Mouse (Mus musculus) CD4-positive, CD25-positive, alpha-beta regulatory T cell, adult 2 months (primary cell): Measurements from ENCODE around the gene Brpf1.
"Not testable (repeated sequence)": the region's sequence is repeated elsewhere in the genome, so short reads cannot be mapped to it uniquely, and the experiment has no call there.

ENCODE experiments used
- DNase-seq: peaks from one replicate; pipeline ENCODE4 v3.0.0-alpha.2; 2012; ENCODE audit warnings: low read depth, low spot score

The Brpf1 gene

DNA sequence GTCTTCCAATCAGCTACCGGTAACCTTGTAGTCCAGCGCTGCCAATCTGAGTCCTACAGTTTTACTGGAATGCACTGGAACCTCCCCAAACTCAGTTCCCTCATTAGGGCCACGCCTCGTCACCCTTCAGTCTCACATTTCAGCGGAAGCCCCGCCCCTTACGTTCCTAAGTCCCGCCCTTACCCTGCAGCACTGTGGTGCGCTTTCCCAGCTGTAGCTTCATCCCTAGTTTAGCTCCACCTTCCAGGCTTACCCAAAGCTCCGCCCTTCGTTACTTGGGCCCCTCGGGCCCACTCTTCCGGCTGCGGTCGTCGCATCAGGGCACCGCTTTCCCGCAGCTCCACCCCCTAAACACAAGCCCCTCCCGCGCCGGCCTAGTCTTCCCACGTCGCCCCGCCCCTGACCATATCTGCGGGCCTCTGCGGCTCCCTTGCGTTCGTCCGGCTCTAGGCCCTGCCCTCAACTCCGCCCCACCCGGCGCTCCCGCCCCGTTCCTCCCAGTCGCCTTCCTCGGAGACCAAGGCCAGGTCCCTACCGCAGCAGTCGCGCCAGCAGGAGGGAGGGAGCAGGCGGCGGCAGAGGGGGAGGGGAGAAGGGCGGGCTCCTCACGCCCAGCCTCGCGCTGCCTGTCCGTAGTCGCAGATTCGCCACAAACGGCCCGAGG lies 483 bp upstream of the Brpf1 start:
- DNase-seq: peak; percentile 100

GRCm38 (mm10) chr6:113307481-113308121 lies 664 bp downstream of the Brpf1 start:
- peak; percentile 54 for DNase-seq

- peak; percentile 59 for DNase-seq
These were observed 1.2 kb downstream of the Brpf1 start for GRCm38 (mm10) chr6:113308141-113308540.

GRCm38 (mm10) chr6:113315972-113316371 lies 9.0 kb downstream of the Brpf1 start:
- DNase-seq: no peak

DNA sequence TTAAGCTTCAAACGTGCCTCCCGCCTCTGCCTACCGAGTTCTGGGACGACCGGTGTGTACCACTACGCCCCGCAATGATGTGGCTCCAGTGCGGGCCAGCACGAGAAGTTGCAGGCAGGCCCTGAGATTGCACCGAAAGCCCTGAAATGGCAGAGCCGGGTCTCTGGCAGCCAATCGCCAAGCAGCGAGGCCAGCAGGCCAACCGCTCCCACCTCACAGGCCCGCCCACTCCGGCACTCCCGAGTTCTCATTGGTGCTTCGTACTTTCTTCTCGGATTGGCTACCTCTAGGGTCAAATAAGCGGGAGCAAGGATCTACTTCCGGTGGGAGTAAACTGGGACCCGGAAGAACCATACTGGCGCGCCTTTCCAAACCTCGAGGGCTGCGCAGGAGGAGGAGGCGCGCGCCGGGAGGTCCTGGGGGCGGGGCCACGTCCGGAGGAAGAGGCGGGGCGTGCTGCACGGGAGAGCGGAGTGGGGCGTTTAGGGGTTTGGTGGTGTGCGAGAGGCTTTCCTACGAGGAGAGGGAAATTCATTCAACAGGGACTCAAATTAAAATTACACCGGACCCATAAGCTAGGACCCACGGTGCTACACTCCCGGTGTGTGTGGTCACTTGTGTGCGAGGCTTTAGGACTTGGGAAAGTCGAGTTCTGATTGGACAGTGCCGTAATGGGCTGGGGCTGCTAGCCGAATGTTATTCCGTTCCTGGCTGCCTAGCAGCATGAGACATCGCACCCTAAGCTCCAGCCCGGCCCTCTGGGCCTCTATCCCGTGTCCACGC lies 19.8 kb downstream of the Brpf1 start, which contains the start of gene Ogg1:
Gene Ogg1, plus strand, starts transcription at position 440 of the 783 bp plus-strand sequence.
- peak; percentile 98 for DNase-seq

GRCm38 (mm10) chr6:113329396-113329795 lies 22.5 kb downstream of the Brpf1 start:
- no peak for DNase-seq

DNA sequence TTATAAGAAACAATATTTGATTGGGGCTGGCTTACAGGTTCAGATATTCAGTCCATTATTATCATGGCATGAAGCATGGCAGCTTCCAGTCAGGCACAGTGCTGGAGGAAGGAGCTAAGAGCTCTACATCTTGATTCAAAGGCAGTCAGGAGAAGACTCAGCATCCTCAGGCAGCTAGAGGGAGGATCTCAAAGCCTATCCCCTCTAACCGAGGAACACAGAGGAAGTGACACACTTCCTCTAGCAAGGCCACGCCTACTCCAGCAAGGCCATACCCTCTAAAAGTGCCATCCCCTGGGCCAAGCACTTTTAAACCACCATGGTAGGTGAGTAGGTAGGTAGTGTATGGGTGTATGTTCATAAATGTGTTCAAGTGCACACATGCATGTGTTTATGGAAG lies 23.6 kb downstream of the Brpf1 start:
- DNase-seq: peak; percentile 67

DNA sequence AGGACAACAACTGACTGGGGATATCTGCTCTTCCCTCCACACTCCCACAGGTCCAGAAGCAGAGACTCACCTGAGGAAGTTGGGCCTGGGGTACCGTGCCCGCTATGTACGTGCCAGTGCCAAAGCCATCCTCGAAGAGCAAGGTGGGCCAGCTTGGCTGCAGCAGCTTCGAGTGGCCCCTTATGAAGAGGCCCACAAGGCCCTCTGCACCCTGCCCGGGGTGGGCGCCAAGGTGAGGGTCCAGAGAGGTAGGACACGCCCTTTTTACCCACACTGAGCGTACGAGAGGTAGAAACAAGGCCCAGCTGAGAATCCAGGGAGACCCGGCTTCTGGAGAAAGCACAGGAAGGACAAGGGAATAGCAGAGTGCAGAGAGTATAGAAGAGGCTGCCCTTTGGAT lies 24.8 kb downstream of the Brpf1 start:
- no peak for DNase-seq

- DNase-seq: not testable (repeated sequence)
These were observed 25.8 kb downstream of the Brpf1 start for GRCm38 (mm10) chr6:113332734-113333133.

GRCm38 (mm10) chr6:113333137-113333950 lies 26.4 kb downstream of the Brpf1 start:
- DNase-seq: no peak

GRCm38 (mm10) chr6:113334216-113334615 lies 27.3 kb downstream of the Brpf1 start:
- DNase-seq: no peak

DNA sequence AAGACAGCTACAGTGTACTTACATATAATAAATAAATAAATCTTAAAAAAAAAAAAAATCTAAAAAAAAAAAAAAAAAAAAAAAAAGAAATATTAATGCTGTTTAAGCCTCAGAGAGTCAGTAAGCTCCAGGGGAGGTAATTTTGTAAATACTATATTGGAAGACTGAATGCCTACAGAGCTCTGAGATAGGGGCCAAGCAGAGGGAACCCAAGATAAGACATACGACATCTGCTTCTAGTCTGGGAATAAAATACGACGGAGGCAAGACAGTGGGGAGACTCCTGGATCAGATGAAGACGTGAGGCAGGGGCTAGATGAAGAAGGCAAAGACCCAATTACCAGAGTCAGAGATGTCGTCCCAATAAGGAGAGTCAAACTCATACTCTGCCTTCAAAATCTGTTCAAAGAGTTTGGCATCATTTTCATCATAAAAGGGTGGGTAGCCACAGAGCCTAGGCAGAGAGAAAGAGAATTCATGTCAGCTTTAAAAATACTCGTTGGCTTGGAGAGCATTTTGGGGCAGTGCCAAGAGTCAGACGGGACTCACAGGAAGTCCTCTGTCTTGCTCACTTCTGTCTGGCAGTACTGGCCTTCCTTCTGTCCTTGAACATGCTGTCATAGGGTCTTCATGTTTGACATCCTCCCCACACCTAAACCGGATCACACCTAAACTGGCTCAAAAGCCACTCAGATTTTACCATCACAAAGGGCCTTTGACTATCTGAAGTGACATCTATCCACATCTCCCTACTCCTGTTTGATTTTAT lies 30.1 kb downstream of the Brpf1 start:
- DNase-seq: no peak

DNA sequence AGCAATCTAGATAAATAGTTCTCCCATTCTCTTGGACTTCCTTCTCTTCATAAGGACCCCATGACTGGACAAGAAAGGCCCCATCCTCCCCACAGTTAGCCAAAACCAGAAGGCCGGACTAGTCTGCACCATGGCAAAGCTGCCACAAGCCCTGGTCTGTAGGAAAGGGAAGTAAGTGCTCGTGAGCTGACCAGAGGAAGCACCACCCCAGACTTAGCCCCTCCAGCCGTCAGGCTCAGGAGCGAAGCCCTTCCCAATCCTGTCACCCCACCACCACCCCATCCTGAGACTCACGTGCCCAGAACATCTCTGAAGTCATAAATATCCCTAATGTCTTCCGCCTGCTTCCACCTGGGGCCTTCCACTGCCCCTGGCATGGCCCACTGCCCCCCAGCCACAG lies 34.6 kb downstream of the Brpf1 start:
- DNase-seq: no peak

- DNase-seq: no peak
These were observed 35.4 kb downstream of the Brpf1 start for GRCm38 (mm10) chr6:113342297-113342696.

DNA sequence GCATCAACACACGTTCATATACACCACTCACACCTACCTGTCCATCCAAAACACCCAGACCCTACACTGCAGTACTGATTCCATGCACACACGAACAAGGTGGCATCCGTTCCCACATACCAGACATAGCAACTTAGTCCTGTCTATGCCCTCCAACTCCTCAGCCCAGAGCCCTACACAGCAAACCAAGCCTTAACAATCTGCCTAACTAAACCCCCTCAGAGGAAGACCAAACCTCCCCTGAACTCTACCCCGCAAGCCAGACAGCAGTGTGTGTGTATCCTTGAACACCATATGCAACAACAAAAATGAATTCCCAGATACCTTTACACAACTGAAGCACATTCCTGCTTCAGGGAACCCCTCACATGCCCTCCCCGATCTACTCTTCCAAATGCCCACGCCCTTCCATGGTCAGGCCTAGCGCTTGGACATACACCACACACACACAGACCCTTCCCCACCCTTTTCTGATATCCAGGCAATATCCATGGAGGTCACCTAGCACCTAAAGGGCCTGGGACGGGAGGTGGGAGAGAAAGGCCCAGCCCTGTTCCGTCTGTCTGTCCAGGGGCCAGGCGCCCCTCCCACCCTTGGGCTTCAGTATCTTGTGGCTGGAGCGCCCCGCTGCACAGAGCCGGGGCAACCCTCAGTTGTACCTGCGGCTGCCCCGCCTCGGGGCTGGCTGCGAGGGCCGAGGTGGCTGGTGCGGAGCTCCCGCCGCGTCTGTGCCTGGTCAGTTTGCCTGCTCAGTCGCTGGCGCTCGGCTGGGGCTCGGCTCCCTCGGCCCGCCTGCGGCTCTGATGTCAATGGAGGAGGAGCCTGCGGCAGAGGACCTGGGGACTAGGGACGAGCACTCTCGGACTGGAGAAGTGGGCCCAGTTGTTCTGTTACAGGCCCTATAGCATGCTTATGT lies 36.5 kb downstream of the Brpf1 start, which contains the start of gene Camk1:
Gene Camk1, minus strand, starts transcription at position 808 of the 916 bp plus-strand sequence.
- peak; percentile 36 for DNase-seq

DNA sequence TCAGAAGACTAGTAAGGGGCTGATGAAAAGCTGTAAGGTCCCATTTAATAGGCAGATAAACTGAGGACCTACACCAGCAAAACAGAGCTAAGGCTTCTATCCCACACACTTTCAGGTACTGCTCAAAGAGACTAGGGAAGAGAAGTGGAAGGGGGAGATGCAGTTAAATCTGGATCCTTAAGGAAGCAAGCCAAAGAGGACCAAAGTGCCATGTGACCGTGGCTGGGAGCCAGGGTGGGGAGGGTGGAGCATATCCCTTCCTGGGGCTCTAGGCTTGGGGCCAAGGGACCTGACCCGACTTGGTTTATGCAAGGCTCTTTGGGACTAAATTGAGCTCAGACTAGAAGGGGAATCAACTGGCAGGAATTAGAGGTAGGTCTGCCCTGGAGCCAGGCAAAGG lies 37.4 kb downstream of the Brpf1 start:
- DNase-seq: no peak

- no peak for DNase-seq
These were observed 40.0 kb downstream of the Brpf1 start for GRCm38 (mm10) chr6:113346897-113347296.

DNA sequence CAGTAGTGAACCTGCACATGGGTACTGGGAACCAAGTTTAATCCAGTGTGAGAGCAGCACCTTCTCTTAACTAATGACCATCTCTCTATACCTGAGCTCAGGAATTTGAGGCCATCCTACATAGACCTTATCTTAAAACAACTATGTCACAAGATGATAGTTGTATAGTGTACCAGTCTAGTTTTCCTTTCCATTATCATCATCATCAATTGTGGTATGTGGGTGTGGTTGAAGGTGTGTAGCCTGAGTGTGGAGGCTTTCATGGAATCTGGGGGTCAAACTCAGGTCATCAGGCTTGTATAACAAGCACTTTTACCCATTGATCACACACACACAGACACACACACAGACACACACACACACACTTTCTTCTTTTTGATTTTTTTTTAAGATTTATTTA lies 43.6 kb downstream of the Brpf1 start:
- DNase-seq: no peak

- no peak for DNase-seq
These were observed 44.2 kb downstream of the Brpf1 start for GRCm38 (mm10) chr6:113351161-113351560.

DNA sequence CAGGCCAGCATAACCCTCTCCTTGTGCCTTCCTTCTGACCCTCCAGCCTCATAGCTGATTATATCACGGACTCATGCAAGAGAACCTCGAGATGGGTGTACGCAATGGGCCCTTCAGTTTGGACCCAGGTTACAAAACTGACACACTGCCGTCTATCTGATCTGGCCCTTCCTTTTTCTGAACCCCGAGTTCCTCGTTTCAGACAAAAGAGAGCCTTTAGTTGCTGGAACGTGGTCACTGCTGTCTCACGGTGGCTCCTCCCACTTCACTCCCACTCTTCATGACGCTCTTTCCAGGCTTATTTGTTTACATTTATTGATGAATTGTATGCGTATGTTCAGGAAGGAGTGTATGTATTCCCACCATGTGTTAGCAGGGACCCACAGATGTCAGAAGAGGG lies 44.7 kb downstream of the Brpf1 start:
- DNase-seq: no peak
